Mouse (Mus musculus) lung, postnatal 10 days (tissue): Measurements from ENCODE around the gene Ppp1r35.

Experiments
- DNase-seq: peaks from one replicate; pipeline ENCODE4 v3.0.0; 2021

The Ppp1r35 gene

DNA sequence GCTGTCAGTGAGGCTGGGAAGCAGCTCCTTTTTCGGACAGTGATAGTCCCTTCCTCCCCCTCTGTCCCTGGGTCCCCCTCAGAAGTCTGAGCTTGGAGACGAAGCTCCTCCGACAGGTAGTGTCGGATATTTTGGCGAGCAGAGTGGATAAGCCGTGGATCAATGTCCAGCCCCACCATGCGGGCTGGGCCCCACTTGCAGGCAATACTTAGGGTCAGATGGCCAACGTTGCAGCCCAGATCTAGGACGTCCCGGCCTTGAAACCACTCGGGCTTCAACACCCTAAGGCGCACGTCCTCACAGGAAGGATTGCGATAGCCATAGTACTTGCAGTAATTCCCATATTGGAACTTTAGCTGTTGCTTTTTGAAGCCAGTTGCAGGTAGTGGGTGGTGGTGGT, 5.9 kb downstream of the Ppp1r35 start:
- DNase-seq, result no peak

DNA sequence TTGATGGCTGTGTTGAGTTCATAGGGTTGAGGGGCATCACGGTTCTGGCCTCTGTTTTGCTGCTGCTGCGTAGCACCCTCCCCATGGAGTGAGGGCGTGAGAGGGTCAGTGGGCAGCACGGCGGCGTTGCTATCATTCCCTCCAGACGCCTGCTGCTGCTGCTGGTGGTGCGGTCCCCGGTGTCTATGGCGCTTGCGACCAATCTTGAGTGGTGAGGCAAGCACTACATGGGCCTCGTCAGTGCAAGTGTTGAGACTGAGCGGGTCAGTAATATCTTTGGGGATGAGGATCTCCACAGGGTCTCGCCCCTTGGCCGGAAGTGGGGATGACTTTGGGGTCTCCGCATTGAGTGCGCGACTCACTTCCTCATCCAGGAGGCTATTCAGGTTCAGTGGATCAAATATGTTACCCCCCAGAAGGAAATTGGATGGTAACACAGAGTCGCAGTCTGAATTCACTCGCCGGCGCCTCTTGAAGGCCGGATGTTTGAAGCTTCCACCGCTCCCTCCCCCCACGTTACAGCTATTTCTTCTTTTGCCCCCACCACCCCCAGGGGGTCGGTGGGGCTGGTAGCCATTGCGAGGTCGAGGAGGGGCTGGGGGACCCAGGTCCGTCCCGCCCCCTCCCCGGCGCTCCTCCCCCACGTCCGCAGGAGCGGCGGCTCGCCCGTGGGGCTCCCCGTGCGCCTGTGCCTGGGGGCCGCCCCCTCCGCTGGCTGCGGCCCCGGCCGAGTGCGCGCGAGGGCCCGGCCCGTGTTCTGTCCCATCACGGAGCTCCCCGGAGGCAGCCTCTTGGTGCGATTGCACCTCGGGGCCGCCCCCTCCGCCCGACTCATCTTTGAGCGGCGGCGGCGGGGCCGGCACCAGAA, 6.7 kb downstream of the Ppp1r35 start:
- DNase-seq, result peak; percentile 71

DNA sequence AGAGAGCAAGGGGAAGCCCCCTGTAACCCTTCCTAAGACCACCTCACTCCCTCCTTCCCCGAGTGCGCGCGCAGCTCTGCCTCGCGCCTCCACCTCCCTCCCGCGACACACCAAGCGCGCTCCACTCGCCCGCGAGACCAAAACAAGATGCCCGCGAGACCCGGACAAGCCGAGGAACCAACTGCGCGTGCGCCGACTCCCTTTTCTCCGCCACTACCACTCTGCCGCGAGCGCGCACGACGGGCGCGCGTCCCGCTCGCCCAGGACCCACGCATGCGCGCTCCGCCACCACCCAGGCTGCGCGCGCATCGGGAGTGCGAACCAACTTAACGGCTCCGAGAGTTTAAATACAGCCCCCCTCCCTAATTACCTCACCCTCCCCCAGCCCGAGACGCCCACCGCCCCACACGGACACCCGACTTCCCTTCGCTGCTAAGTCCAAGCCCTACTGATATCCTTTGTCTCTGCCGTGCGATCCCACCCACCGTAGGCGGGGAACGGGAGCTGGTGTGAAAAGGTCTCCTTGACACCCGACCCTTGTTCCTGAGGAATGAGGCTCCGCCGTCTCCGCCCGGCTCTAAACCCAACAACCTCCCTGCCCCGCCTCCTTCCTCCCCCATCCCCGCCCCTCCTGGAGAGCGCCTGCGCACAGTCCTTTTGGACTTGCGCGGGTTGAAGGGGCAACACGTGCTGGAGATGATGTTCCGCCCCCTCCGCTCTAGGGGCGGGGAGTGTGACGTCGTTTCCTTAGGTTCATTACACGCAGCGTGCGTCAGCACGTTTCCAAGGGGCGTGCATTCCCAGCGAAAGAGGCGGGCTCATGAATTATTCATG, 7.7 kb downstream of the Ppp1r35 start:
- DNase-seq, result peak; percentile 99

DNA sequence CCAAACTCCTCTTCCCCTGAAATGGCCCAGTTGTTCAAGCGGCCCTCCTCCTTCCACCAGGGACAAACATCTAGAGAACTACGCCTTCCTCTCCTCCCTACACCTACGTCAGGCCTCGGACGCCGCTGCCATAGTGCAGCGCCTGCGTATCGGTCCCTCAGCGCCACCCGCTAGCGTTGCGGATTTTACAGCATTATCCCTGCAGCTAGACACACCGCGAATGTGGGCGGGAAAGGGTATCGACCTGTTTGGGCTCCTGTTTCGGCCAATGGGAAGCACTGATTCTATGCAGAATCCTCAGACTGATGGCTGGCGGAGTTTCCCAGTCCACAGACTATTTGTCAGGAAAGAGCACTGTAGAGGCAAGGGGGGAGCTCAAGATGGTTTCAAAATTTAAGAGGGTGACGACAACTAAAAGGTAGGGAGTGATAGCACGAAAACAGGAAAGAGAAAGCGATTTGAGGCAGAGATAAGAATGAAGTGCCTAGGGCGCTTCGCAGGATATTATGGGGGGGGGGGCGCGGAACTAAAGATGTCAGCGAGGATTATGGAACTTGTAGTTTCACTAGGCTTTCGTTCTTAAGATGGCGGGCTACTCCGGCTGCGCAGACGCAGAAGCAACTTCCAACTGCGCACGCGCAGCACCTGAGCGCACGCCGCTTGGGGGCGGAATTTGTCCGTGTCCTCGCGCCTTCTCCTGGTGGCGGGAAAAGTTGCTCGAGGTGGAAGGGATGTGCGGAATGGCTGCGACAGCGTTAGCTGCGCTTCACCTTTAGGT, 8.7 kb downstream of the Ppp1r35 start, which contains the start of the genes Mepce and Zcwpw1:
Gene Mepce (minus strand): TSS at position 505 of the 778 bp plus-strand sequence.
Gene Zcwpw1 (plus strand): TSS at position 648 of the 778 bp plus-strand sequence.
- peak; percentile 96 for DNase-seq

DNA sequence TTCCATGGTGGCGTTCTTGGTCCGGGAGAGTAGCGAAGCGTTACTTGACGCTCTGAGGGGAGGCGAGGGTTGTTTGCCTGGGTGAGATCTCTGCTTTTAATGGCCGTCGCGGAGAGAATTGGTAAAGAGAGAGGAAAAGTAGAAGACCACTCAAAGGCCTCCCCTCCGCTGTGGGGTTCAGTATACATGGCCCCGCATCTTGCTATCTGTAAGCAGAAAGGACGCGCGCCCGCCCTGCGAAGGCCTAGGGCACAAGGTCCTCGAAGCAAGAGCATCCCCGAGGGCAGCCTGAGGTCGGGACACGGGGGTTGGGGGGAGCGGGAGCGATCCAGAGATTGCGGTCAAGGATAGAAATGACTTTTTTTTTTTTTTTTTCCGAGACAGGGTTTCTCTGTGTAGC, 9.5 kb downstream of the Ppp1r35 start:
- DNase-seq, result no peak

DNA sequence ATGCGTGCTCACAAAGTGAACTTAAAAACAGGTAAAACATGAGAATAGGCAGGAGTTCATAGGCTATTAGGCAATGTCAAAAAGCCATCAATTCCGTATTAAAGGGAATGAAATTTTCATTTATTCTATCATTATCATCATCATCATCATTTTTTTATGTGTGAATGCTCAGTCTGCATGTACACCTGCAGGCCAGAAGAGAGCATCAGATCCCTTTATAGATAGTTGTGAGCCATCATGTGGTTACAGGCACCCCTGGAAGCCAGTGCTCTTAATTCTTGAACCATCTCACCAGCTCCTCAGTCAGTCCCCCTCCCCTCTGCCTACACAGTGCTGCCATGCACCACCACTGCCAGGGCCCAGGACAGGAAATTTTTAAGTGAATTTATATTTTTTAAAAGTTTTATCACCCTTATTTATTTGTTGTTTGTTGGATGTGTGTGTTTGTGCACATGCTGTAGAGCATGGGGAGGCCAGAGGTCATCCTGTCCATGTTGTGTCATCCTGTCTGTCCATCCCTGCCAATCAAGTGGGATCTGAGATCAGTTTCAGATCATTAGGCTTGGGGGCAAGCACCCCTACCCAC, 10.4 kb downstream of the Ppp1r35 start:
- no peak for DNase-seq

DNA sequence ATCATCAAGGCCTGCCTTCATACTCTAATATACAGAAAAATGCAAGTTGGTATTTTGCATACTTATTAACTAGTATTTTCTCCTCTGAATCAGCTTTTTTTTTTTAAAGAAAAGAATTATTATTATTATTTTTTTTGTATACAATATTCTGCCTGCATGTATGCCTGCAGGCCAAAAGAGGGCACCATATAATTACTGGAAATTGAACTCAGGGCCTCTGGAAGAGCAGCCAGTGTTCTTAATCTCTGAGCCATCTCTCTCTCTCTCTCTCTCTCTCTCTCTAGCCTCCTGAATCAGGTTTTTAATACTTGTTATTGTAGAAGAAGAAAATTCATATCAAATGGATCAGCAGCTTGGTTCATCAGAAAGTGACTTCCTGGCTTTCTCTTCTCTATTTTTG, 12.9 kb downstream of the Ppp1r35 start:
- DNase-seq, result no peak

DNA sequence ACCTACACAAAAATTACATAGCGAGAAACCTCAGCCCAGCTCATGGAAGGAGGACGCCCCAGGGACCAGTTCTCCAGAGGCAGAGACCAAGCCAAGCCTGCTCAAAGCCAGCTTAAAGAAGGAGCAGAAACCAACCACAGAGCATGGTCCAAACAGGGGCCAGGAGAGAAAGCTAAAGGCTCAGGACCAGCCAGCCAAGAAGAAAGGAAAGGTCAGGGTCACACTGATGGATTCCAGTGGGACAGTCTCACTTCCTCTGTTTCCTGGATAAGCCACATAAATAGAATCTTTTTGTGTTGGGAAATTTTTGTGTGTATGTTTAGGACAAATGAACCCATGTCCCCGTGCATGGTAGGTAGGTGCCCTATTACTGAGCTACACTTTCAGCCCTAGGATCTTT, 18.0 kb downstream of the Ppp1r35 start:
- DNase-seq, result no peak

DNA sequence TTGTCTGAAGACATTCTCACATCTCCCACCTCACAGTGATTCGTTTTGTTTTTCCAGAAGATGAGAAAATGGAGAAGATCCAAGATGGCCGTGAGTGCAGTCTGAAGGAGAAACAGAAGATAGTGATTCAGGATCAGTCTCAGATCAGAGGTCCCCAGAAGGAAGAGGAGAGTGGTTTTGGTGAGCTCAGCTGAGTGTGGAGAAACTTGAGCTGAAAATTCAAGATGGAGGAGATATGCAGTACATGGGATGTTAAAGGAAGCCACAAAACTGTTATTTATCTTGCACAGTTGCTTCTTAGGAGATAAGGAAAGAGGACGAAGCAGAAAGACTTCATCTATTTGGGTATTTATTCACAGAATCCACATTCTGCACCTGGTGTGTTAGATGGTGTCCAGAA, 22.3 kb downstream of the Ppp1r35 start:
- DNase-seq, result no peak

DNA sequence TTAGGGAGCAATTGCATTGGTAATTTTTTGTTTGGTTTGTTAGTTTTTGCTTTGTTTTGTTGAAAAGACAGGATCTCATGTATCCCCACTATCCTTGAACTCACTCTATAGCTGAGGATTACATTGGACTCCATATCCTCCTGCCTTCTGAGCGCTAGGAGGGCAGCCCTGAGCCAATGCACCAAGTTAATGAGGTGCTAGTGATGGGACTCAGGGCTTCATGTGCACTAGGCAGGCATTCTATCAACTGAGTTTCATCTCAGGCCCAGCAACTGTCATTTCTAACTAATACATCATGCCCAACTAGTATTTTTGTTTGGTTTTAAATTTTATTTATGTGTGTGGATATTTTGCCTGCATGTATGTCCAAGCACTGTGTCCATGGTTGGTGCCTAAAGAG, 27.5 kb downstream of the Ppp1r35 start:
- DNase-seq, result no peak

DNA sequence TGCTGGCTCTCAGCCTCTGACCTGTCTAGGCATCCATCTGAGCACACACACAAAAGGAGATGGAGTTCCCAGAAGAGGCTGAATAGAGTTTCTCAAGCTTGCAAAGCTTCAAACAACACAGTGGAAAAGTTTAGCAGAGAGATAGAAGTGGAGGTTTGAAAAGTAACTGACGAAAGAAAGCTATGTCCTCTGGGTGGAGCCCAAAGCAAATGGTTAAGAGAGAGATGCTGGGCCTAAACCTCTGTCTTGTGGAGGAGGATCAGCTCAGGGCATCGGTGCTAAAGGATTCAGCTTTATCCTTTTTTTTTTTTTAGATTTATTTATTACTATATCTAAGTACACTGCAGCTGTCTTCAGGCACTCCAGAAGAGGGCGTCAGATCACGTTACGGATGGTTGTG, 29.7 kb downstream of the Ppp1r35 start:
- DNase-seq, result no peak

DNA sequence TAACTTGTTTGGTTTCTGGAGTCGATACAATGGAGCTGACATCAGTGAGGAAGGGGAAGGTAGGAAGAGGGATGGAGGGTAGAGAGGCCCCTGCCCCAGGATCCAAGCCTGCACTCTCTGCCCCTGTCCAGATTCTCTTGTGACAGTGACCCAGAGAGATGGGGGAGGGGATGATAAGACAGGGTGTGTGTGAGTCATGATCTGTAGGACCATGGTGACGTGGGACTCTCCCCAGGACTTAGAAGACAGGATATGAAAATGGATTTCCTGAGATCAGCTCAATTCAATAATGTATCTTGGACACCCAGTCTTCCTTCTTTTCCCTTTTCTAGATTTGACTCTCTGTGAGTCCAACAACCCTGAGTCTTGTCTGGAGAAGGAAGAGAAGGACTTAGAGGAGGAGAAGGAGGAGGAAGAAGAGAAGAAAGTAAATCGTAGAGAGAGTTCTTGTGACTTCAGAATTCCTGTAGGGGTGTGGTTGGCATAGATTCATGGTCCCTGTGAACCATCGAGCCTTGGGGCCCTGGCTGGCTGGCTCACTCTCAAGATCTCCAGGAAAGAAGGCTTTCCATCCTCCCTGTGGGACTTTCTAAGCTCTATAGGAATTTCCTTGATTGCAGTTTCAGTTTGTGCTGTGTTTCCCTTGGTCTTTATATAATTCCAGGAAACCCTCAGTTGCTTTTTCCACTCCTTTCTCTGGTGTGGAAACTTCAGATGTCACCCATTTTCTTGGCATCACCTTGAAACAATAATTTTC, 39.0 kb downstream of the Ppp1r35 start:
- DNase-seq, result no peak

DNA sequence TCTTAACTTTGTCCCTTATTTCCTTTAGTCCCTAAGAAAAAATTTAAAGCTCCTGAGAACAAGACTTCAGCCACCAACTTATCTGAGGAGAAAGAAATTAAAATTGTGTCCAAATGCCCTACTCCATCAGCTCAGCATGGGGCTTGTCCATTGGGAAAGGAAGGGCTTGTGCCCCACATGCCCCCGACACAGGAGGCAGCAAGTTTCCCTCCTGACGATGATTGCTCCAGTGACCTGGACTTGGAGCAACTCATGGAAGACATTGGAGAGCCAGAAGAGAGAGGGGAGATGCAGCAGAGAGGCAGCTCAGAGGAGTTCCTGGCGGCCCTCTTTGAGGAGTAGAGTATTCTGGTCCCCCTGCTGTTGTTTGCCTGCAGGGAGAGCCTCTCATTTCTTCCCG, 43.5 kb downstream of the Ppp1r35 start:
- no peak for DNase-seq

DNA sequence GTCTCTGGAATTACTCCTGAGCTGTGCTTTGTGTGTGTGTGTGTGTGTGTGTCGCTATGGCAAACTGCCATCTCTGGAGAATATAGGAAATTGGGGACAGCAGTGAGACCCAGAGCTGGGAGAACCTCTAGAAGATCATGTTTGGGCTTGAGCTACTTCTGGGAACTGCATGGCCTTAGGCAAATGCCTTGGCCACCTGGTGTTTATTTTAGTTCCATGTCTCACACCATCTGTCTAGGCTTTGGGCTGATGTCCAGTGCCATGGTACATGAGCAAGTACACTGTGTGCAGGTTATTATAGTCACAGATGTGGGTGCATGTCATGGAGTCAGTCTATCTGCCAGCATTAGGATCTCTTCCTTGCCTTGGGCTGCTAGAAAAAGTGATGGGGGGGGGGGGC, 44.0 kb downstream of the Ppp1r35 start:
- no peak for DNase-seq

DNA sequence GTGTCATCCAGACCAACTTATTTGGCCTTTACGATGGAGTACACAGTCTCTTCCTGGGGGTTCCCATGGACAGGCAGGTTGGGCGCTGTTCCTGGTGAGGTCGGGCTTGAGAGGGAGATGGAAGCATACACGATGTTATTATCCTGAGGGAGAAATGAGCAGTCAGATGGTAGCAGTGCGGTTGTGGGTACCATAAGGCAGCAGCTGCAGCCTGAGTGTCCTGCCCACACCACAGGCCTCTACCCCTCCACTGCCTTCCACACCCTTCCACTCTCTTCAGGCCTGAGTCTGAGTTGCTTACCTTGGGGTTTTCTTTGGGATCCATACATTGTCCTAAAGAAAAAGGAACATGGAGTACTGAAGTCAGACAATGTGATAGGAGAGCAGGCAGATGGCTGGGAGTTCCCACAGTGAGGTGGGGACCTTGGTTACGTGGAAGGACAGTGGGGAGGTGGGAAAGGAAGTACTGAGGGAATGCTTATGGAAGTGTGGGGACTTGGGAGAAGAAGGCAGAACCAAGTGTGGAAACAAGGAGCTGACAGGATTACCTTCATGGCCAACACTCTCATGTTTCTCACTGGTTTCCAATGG, 44.9 kb downstream of the Ppp1r35 start:
- no peak for DNase-seq

DNA sequence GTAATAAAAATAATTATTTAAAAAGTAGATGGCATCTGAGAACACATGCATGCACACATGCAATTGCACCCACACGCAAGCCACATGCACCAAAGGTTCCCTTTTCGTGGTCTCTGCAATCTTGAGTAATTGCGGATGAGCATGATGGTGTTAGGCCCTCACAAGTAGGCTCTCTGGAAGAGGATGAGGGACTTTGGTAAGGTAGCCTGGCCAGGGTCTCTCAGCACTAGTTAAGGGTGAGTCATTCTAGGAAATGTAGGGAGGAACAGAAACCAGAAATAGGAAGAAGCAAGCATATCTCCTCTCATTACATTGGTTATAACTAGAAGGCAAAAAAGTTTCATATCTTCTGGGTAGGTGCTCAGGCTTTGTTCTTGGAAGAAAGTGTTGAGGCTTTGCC, 46.4 kb downstream of the Ppp1r35 start:
- no peak for DNase-seq

DNA sequence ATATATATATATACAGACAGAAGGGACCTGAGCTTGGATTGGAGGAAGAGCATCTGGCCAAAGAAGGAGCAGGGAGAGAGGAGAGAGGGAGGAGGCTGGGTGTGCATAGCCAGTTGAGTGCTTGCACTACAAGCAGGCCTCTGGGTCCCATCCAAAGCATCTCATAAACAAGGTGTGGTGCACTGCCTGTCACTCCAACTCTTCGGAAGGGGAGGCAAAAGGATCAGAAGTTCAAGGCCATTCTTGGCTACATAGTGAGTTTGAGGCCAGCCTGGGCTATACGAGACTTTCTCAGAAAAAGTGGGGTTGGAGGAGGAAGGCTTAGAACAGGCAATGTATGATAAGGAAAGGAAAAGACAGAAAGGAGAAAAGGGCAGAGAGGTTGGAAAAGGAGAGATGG, 47.3 kb downstream of the Ppp1r35 start:
- no peak for DNase-seq

DNA sequence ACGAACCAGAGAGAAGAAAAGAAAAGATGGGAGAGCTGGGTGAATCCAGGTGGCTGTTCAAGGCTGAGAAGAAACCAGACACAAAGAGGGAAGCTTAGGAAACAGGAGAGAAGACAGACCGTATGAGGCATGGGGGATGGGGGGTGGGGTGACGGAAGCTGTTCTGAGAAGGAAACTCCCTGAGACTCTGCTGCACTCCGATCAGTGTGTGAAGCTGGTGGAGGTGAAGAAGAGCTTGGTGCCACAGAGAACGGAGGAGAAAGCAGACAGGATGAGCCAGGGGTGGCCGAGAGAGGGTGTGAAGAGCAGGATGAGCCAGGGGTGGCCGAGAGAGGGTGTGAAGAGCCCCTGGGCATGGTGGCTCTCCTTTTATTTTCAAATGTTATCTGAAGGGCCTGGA, 47.8 kb downstream of the Ppp1r35 start:
- no peak for DNase-seq

DNA sequence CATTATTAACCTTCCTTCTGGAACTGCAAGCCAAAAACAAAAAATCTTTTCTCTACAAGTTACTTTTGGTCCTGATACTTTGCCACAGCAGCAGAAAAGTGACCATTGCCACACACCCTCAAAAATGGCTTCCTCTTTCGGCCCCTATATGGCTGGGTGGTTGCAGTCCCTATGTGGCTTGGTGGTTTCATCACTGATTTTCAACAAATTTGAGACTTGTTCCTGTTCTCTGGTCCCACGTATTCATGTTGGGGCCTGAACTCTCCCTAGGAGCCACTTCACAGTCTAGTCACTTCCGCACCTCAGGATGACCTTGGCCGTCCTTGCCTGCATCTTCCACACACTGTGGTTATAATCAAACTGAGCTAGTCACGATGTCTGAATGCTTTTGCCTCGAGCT, 50.0 kb downstream of the Ppp1r35 start:
- no peak for DNase-seq
